Mouse (Mus musculus) limb, embryonic 10.5 days (tissue): ENCODE results near the gene Faf1. TPM values are rescaled to one million over a fixed set of nuclear protein-coding genes. Genes with fewer than 3 reads are reported as not detected.

Source experiments
- DNase-seq: peaks from one replicate; pipeline ENCODE4 v3.0.0-alpha.2; 2017; ENCODE audit warnings: low spot score
- H3K27ac ChIP-seq: fragments of 300-500 bp; sonication (generic); 2 replicates; pipeline ENCODE4 v1.5.1; 2016; ENCODE audit warnings: mild to moderate bottlenecking
- H3K27me3 ChIP-seq: fragments of 300-500 bp; sonication (generic); 2 replicates; pipeline ENCODE4 v1.6.1; 2016; ENCODE audit warnings: low read depth, mild to moderate bottlenecking; ENCODE audit not compliant: poor library complexity, severe bottlenecking
- H3K36me3 ChIP-seq: fragments of 300-500 bp; sonication (generic); 2 replicates; pipeline ENCODE4 v1.6.1; 2016; ENCODE audit warnings: mild to moderate bottlenecking, moderate library complexity
- H3K4me1 ChIP-seq: fragments of 300-500 bp; sonication (generic); 2 replicates; pipeline ENCODE4 v1.6.1; 2016
- H3K4me3 ChIP-seq: fragments of 300-500 bp; sonication (generic); 2 replicates; pipeline ENCODE4 v1.5.1; 2016; ENCODE audit warnings: mild to moderate bottlenecking, moderate library complexity
- H3K9me3 ChIP-seq: fragments of 300-500 bp; sonication (generic); replicated peaks from 2 replicates; pipeline ENCODE4 v1.6.1; 2016; ENCODE audit warnings: mild to moderate bottlenecking
- WGBS: fragments of 180-500 bp; shearing (Covaris S2); methylation state at CpG from one replicate; pipeline ENCODE4 v1.1.7; 2016; 5-methylcytosine and 5-hydroxymethylcytosine counted together
- polyA plus RNA-seq: library from polyadenylated mRNA; unstranded; fragments of >200 nt; fragmentation: Nextera tagmentation; extraction: Ambion mirVana; gene quantifications from 2 replicates; pipeline ENCODE4 v1.2.1, GENCODE M21; 2016

Faf1 gene
- polyA plus RNA-seq, 1 experiment from 2014 or later, result 29.2 TPM

DNA sequence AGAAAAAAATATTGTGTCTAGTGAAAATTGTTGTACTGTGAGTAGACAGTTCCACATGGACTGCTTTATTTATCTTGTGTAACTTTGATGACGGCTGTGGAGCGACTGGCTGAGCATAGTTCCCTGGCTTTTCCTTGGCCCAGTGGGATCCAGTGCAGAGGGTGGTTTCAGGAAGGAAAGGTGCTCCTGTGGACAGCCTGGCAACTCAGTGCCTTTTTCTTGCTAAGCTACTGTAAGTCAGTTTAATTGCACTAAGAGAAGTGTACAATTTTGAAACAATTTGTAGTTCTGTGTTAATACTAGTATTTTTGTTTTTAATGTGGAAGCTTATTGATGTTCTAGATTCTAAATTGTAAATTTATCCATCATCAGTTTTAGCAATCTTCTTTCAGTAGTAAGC is 83.5 kb downstream of the Faf1 start:
- no peaks in the 10 kb centered on the region for H3K36me3 ChIP-seq
- DNase-seq, result no peak
- WGBS, result 77% methylated on average over 2 of the region's 2 CpGs
- no peak overlapping the region for H3K27ac ChIP-seq
- peaks cover 14% of the 10 kb centered on the region; the same call in 1 of the 2 replicates for H3K4me1 ChIP-seq
- H3K9me3 ChIP-seq, result no peaks in the 10 kb centered on the region
- H3K27me3 ChIP-seq, result no peaks in the 10 kb centered on the region
- no peak overlapping the region for H3K4me3 ChIP-seq

DNA sequence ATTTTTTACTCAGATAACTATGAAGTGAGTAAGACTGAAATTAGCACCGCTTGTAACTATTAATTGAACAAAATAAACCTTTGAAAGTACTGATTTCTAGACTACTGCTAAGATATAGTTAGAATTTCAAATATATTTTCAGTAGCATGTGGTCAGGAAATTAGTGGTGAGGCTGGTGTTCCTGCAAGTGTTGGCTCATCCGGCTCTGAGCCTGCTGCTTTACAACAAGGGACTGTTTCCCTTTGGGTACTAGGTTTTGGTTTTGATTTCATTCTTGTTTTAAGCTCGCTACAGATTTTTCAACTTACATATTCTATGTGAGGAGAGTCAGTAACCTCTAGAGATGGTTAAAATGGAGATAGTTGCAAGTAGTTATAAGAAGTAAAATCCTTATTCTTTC is 84.1 kb downstream of the Faf1 start:
- Histone ChIP-seq H3K27me3 (no peaks in the 10 kb centered on the region), H3K36me3 (no peaks in the 10 kb centered on the region), H3K27ac (no peak overlapping the region), H3K9me3 (no peaks in the 10 kb centered on the region), H3K4me3 (no peak overlapping the region), H3K4me1 (peaks cover 14% of the 10 kb centered on the region; the same call in 1 of the 2 replicates)
- no peak for DNase-seq
- 70% methylated on average over 3 of the region's 3 CpGs for WGBS

DNA sequence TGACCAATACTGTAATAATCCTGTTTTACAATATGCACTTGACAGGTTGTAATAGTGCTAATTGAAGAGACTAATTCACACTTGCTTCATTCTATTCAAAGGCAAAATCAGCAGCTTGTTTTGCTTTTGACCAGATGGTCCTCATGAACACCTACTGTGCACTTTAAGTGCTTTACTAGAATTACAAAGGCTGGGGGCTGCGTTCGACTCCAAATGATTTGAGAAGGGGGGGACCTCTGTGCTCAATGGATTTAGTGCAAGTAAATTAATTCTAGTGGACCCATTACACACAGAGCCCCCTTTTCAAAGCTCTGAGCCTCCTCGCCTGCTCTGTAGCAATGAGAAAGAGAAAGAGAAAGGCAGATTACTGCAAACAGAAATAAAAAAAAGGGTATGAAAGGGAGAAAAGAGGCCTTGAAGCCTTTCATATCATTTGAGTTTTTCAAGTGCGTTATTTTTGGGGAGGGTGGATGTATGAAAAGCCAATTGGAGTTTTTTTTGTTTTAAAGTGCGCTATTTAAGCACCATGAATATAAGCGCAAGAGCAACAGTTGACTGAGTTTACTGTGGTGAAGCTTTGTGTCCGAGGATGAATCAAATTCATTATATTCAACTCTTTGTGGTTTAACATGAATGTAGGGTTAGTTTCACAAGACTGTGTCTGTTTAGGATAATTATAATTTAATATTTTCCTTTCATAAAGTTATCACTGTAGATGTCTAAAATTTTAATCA is 86.5 kb downstream of the Faf1 start:
- no peak overlapping the region for H3K27ac ChIP-seq
- H3K9me3 ChIP-seq, result no peaks in the 10 kb centered on the region
- no peaks in the 10 kb centered on the region for H3K27me3 ChIP-seq
- WGBS, result 40% methylated on average over 7 of the region's 7 CpGs
- peaks cover 11% of the 10 kb centered on the region; the same call in 1 of the 2 replicates for H3K4me1 ChIP-seq
- peak; percentile 40 for DNase-seq
- no peak overlapping the region for H3K4me3 ChIP-seq
- no peaks in the 10 kb centered on the region for H3K36me3 ChIP-seq

DNA sequence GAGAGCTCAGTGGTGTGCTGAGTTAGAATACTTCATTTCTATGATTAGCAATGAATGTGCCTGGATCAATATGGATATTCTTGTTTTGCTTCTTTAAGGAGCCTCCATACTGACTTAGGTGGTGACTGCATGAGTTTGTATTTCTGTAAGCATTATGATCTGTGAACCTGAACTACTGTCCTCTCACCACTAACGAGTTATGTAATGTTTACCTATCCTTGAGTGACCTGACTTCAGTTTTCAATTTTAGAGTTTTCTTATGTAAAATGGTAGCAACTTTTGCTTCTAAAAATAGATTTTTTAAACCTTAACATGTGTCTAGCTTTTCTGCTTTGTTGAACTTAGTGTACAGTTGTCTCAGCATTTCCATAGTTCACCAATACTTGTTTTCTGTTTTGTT is 92.7 kb downstream of the Faf1 start:
- no peaks in the 10 kb centered on the region for H3K4me1 ChIP-seq
- 78% methylated on average over 1 of the region's 1 CpGs for WGBS
- no peaks in the 10 kb centered on the region for H3K27me3 ChIP-seq
- DNase-seq, result no peak
- H3K4me3 ChIP-seq, result no peak overlapping the region
- H3K27ac ChIP-seq, result no peak overlapping the region
- H3K9me3 ChIP-seq, result no peaks in the 10 kb centered on the region
- H3K36me3 ChIP-seq, result no peaks in the 10 kb centered on the region

DNA sequence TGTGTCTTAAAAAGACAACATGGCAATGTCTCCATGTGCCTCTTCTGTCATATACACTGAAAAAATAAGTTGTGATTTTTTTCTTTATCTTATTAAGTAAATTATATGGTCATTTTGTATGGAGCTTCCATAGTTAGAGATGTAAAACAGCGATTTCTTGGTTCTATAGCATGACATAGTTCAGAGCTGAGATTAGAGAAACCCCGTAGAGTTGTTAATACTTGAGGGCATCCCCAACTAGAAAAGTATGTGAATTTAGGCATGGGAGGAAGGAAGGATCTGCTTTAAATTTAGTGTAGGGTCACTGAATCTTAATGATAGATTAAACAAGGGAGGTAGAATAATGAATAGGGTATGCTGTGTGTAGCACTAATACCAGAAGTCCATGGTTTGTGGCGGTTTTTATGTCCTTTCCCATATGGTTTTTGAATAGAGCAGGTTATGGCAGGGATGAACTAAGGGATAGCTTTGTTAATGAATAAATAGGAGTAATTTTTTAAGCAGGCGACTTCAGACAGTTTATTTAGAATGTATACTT is 106.3 kb downstream of the Faf1 start:
- no peak overlapping the region for H3K27ac ChIP-seq
- DNase-seq, result no peak
- H3K4me3 ChIP-seq, result no peak overlapping the region
- 81% methylated on average over 4 of the region's 4 CpGs for WGBS
- no peaks in the 10 kb centered on the region for H3K36me3 ChIP-seq
- peaks cover 8% of the 10 kb centered on the region; the same call in 1 of the 2 replicates for H3K4me1 ChIP-seq
- no peaks in the 10 kb centered on the region for H3K9me3 ChIP-seq
- H3K27me3 ChIP-seq, result no peaks in the 10 kb centered on the region

DNA sequence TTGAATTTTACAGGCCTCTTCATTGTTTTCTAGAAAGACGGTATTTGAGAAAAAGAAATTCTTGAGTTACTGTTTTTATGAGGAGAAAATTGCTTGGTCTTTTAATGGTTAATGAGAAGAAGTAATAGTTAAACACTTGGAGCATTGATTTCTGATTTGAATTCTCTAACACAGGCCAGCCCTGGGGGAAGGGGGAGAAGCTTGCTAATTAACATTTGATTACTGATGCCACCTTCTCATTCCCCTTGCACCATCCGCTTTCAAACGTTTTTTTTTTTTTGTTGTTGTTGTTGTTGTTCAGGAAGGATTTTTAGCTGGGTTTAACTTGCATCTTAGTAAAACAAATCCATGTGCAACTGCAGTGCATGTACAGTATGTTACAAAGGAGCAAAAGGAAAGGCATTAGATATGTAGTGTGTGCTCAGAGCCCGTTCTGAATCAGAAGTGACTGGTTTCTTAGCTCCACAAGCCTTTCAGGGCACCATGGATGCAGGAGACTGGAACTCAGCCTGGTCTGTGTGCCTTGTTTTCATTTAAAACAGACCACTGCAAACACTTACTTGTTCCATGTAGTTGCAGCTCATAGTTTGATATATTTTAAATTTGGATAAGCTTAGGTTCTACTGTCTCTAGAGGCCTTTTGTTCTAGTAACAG is 113.1 kb downstream of the Faf1 start:
- Histone ChIP-seq H3K27me3 (no peaks in the 10 kb centered on the region), H3K27ac (no peak overlapping the region)

DNA sequence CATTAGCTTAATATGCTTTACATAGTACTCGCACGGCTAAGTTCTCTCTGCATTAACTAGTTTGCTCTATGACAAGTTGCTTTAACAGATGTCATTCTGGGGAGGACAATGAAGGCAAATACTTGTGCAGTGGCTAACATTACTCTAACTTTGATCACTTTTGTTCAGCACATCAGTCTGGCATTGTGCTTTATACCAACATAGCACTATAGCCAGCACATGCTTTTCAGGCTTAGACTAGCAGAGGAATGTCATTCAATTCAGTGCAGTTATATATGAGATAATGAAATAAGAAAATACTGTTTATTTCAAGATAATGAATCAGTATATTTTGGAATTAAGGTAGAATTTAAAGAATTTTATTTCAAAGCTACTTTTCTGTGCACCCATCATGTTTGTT is 115.9 kb downstream of the Faf1 start:
- H3K36me3 ChIP-seq, result no peaks in the 10 kb centered on the region
- H3K4me1 ChIP-seq, result peaks cover 3% of the 10 kb centered on the region; the same call in 1 of the 2 replicates
- WGBS, result 81% methylated on average over 2 of the region's 2 CpGs
- H3K4me3 ChIP-seq, result no peak overlapping the region
- H3K9me3 ChIP-seq, result no peaks in the 10 kb centered on the region
- no peaks in the 10 kb centered on the region for H3K27me3 ChIP-seq
- no peak for DNase-seq
- no peak overlapping the region for H3K27ac ChIP-seq

More for the DNA sequence above, 113.1 kb downstream of the Faf1 start:
- DNase-seq, result no peak
- no peaks in the 10 kb centered on the region for H3K9me3 ChIP-seq
- no peaks in the 10 kb centered on the region for H3K36me3 ChIP-seq
- 53% methylated on average over 4 of the region's 4 CpGs for WGBS
- H3K4me1 ChIP-seq, result peaks cover 3% of the 10 kb centered on the region; the same call in 1 of the 2 replicates
- H3K4me3 ChIP-seq, result no peak overlapping the region

DNA sequence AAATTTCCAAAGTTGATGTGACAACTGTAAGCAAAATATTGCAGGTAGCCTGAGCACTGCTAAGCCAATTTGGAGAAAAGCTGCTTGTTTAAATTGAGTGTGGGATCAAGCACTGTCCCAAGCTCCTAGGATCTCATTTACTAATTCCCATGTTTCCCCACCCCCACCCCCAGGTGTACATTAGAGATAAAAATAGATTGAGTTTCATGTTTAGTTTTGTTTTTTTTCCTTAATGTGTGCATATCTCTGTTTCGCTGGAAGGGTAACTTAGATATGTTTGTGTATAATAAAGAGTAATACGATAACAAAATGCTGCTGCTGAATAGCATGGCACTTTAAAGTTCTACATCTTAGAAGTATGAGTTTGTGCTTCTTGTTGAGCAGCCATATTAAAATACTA is 116.7 kb downstream of the Faf1 start:
- H3K36me3 ChIP-seq, result no peaks in the 10 kb centered on the region
- 96% methylated on average over 2 of the region's 2 CpGs for WGBS
- peaks cover 7% of the 10 kb centered on the region; the same call in 1 of the 2 replicates for H3K4me1 ChIP-seq
- no peak for DNase-seq
- H3K9me3 ChIP-seq, result no peaks in the 10 kb centered on the region
- H3K27me3 ChIP-seq, result no peaks in the 10 kb centered on the region
- no peak overlapping the region for H3K4me3 ChIP-seq
- H3K27ac ChIP-seq, result no peak overlapping the region

DNA sequence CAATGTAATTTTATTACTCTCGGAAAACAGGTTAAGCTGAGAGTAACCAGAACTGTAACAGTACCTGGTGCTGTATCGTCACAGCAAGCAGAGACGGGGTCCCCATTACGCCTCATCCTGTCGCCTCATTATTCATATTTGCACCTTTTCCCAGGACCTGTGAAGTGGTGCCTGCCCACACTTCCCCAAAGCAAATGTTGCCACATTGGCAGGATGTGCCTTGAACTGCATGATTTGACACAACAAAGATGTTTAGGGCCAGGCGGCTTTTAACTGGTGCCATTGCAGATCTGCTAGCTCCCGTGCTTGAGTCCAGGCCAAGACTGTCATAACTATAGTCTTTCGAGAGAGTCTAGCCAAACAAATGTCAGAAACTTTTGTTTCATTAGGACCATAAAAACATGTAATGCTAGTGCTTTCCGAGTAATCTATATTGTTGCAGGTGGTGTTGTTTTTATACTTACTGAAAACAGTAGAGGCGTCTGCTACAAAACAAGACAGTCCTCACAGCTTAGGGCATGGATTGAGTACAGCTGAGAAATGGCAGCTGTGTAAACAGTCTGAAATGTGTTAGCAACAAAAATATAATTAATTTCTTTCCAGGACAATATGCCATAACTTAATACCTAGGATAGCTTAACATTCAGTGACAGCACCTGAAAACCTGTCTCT is 121.3 kb downstream of the Faf1 start:
- 0 out of 2 replicates have a peak, but pooled peaks cover 4% of the 10 kb centered on the region for H3K4me1 ChIP-seq
- no peak overlapping the region for H3K4me3 ChIP-seq
- H3K27me3 ChIP-seq, result no peaks in the 10 kb centered on the region
- 0 out of 2 replicates have a peak, but pooled peaks cover 6% of the 10 kb centered on the region for H3K36me3 ChIP-seq
- 69% methylated on average over 10 of the region's 10 CpGs for WGBS
- no peak overlapping the region for H3K27ac ChIP-seq
- DNase-seq, result no peak
- no peaks in the 10 kb centered on the region for H3K9me3 ChIP-seq

DNA sequence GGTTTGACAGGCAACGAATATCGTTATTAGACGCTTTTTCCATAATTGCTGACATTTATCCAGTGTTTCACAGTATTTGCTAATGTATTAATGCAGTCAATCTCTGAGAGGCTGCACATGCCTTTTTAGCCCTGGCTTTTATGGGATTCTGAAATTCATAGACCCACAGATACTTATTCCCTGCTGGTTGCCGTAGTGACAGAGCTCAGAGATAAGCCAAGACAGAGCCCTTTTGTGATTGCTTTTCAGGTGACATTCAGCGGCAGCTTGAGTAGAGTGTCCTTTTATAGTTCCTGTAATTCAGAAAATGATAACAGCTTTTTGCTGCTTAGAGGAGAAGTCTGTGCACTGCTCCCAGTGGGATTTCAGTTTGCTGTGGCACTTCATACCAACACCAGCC is 130.0 kb downstream of the Faf1 start:
- DNase-seq, result no peak
- 89% methylated on average over 5 of the region's 5 CpGs for WGBS
- H3K4me3 ChIP-seq, result no peak overlapping the region

DNA sequence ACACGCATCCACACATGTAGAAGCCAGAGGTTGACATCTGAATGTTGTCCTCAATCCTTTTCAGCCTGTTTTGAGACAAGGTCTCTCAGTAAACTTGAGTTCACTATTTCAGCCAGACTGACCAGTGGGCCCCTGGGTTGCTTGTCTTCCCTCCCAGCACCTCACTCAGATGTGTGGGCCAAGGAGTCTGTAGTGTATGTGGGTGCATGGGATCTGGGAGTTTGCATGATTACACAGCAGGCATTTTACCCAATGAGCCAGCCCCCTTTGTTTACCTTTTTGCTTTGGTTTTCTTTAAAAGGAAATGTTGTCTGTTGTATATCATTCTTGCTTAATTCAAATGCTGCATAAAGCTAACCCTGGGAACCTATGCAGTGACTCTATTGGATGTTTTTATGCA is 138.8 kb downstream of the Faf1 start:
- Histone ChIP-seq H3K9me3 (no peaks in the 10 kb centered on the region), H3K27ac (no peak overlapping the region), H3K4me1 (no peaks in the 10 kb centered on the region), H3K27me3 (no peaks in the 10 kb centered on the region), H3K4me3 (no peak overlapping the region), H3K36me3 (no peaks in the 10 kb centered on the region)
- DNase-seq, result no peak
- WGBS, result 91% methylated on average over 1 of the region's 1 CpGs

More for the DNA sequence above, 130.0 kb downstream of the Faf1 start:
- H3K36me3 ChIP-seq, result no peaks in the 10 kb centered on the region
- H3K4me1 ChIP-seq, result no peaks in the 10 kb centered on the region
- H3K27ac ChIP-seq, result no peak overlapping the region
- no peaks in the 10 kb centered on the region for H3K27me3 ChIP-seq
- no peaks in the 10 kb centered on the region for H3K9me3 ChIP-seq

DNA sequence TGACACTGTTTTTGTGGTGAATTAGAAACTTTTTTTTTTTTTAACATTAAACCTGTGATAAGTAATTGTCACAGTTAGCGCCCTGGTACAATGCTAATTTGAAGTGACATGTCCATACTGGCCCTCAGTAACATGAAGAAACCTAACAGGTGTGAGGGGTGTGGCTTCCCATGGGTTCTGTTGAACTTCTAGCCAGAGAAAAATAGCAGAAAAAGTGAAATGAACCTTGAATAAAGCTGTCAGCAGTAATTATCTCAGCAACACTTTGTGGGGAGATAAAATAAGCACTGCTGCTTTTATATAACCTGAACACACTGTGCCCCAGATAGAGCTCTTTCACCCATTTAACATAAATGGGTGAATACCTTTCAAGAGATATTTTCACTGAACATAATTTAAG is 139.2 kb downstream of the Faf1 start:
- Histone ChIP-seq H3K27ac (no peak overlapping the region), H3K4me1 (no peaks in the 10 kb centered on the region), H3K36me3 (no peaks in the 10 kb centered on the region), H3K27me3 (no peaks in the 10 kb centered on the region), H3K9me3 (no peaks in the 10 kb centered on the region), H3K4me3 (no peak overlapping the region)
- DNase-seq, result no peak
- WGBS, result 87% methylated on average over 1 of the region's 1 CpGs

DNA sequence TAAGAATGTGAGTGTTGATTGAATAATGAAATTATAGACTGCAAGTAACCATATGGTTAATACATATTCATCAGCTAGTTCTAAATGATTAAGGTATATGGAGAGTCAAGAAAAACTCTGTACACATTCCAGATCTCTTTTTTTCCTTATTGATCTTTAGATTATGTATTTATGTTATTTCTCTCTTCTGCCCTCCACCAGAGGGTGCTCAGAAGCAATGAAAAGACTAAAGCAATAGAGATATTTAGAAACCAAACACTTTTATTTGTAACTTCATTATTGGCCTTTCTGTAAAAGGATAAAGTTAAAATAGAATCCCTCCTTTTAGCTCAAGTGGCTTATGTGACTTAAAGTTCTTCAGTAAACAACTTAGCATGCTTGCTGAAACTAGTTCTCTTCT is 143.1 kb downstream of the Faf1 start:
- Histone ChIP-seq H3K9me3 (no peaks in the 10 kb centered on the region), H3K27ac (no peak overlapping the region), H3K4me1 (no peaks in the 10 kb centered on the region), H3K36me3 (no peaks in the 10 kb centered on the region), H3K4me3 (no peak overlapping the region), H3K27me3 (no peaks in the 10 kb centered on the region)
- DNase-seq, result no peak
